Mouse (Mus musculus): ENCODE results near the gene Bpifb6.

The Bpifb6 gene

GRCm38 (mm10) chr2:153900088-153900487 lies at the start of gene Bpifb6:
Gene Bpifb6 (plus strand): TSS chr2:153900388.
- no peak for DNase-seq

- DNase-seq = peak; percentile 79
These were observed 49.2 kb upstream of the Bpifb6 start for GRCm38 (mm10) chr2:153851030-153851360.

GRCm38 (mm10) chr2:153853544-153853943 lies 46.6 kb upstream of the Bpifb6 start:
- no peak for DNase-seq

- DNase-seq = peak; percentile 79
These were observed 40.6 kb upstream of the Bpifb6 start for GRCm38 (mm10) chr2:153859581-153859980.

- no peak for DNase-seq
These were observed 39.9 kb upstream of the Bpifb6 start for GRCm38 (mm10) chr2:153860315-153860714.

- no peak for DNase-seq
These were observed 39.5 kb upstream of the Bpifb6 start for GRCm38 (mm10) chr2:153860715-153861114.

- no peak for DNase-seq
These were observed 38.2 kb upstream of the Bpifb6 start for GRCm38 (mm10) chr2:153861960-153862359.

- no peak for DNase-seq
These were observed 29.2 kb upstream of the Bpifb6 start, which contains the start of gene Sun5 for GRCm38 (mm10) chr2:153870984-153871383. Gene Sun5 (minus strand): TSS chr2:153871084.

GRCm38 (mm10) chr2:153874745-153875144 lies 25.4 kb upstream of the Bpifb6 start, which contains the start of gene Bpifb2:
Gene Bpifb2 (plus strand): TSS chr2:153875045.
- DNase-seq = no peak

GRCm38 (mm10) chr2:153899111-153899510 lies 1.1 kb upstream of the Bpifb6 start:
- peak; percentile 41 for DNase-seq

GRCm38 (mm10) chr2:153902726-153903125 lies 2.5 kb downstream of the Bpifb6 start:
- peak; percentile 68 for DNase-seq

- no peak for DNase-seq
These were observed 6.4 kb downstream of the Bpifb6 start for GRCm38 (mm10) chr2:153906626-153907025.

GRCm38 (mm10) chr2:153914151-153914550 lies 14.0 kb downstream of the Bpifb6 start:
- no peak for DNase-seq

GRCm38 (mm10) chr2:153917930-153918329 lies 17.7 kb downstream of the Bpifb6 start, which contains the start of gene Bpifb3:
Gene Bpifb3 (plus strand): TSS chr2:153918230.
- DNase-seq = no peak

- DNase-seq = no peak
These were observed 21.1 kb downstream of the Bpifb6 start for GRCm38 (mm10) chr2:153921246-153921645.

GRCm38 (mm10) chr2:153929871-153930413 lies 29.8 kb downstream of the Bpifb6 start:
- peak; percentile 61 for DNase-seq

GRCm38 (mm10) chr2:153931125-153931524 lies 30.9 kb downstream of the Bpifb6 start:
- no peak for DNase-seq

- no peak for DNase-seq
These were observed 33.1 kb downstream of the Bpifb6 start for GRCm38 (mm10) chr2:153933311-153933710.

- DNase-seq = no peak
These were observed 35.2 kb downstream of the Bpifb6 start for GRCm38 (mm10) chr2:153935348-153935747.

GRCm38 (mm10) chr2:153937843-153938242 lies 37.7 kb downstream of the Bpifb6 start, which contains the start of gene Bpifb4:
Gene Bpifb4 (plus strand): TSS chr2:153938212.
- no peak for DNase-seq

- DNase-seq = peak; percentile 64
These were observed 43.3 kb downstream of the Bpifb6 start for GRCm38 (mm10) chr2:153943537-153943936.

- no peak for DNase-seq
These were observed 44.4 kb downstream of the Bpifb6 start for GRCm38 (mm10) chr2:153944567-153944966.

GRCm38 (mm10) chr2:153952897-153953296 lies 52.7 kb downstream of the Bpifb6 start:
- peak; percentile 63 for DNase-seq

- DNase-seq = no peak
These were observed 53.6 kb downstream of the Bpifb6 start for GRCm38 (mm10) chr2:153953836-153954235.

Data from cerebellum, adult 11 months (tissue).